Mouse (Mus musculus): Measurements from ENCODE around the gene Brinp3. TPM values are rescaled to one million over a fixed set of nuclear protein-coding genes. Genes with fewer than 3 reads are reported as not detected.

Brinp3 gene
- not detected for polyA plus RNA-seq (2015; fragmentation: Illumina TruSeq; extraction: RNeasy Lipid Tissue Mini Kit (QIAGEN cat#74804); ENCODE audit: insufficient read depth, low read depth, low replicate concordance)

DNA sequence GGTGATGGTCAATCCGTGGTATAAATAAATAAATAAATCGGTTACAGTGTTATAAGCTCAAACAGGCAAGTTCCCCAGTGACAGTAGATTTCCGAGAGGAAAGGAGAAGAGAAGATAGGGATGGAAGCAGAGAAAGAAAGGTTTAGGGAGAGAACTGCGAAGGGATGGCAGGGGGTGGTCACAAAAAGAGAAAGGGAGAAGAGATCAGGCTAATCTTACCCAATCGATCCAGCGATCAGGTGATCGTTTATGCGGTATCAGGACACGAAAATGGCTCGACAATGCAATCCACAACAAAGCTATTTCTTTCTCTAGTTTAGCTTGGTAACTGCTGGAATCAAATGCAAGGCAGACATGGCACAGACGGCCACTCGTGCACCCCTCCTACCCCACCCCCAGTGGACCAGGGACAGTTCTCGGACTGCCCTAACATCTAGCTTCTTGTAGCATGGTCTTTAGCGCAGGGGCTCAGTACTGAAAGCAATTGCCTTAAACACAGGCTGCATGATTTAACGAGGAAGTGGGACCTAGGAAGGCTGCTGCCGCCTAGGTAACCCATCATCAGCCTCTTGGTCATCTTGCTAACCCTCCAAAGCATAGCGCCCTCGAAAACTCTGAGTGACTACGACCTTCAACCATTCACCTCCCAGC is at the start of gene Brinp3:
Gene Brinp3, plus strand, starts transcription at position 80 of the 651 bp plus-strand sequence.

